Mouse (Mus musculus) fibroblast of lung, adult 2 months (primary cell): ENCODE measurements at regions not wholly inside any gene's neighbourhood (a gene's known extent, or its start where the extent isn't known, plus 50 kb on each side); places are given as distances from the start of the nearest gene placed in this dataset.

Source experiments
- DNase-seq: peaks from one replicate; pipeline ENCODE4 v3.0.0-alpha.2; 2011; ENCODE audit warnings: low read depth

DNA sequence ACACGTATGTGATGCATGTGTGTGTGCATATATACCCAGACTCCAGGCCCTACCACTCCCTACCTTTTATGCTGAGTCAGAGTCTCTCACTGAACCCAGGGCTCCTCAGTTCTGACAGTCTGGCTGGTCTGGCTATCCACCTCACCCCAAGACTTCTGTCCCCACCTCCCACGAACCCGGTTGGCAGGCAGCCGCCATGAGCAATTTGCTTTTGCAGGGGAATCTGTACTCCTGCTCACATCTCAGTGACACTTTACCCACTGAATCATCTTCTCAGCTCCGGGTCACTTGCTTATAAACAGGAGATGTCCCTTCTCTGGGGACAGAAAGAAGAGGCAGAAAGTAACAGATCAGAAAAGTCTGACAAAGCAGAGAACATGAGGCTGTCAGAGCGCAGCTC lies 193.0 kb downstream of the Cdc5l start:
- DNase-seq = no peak

DNA sequence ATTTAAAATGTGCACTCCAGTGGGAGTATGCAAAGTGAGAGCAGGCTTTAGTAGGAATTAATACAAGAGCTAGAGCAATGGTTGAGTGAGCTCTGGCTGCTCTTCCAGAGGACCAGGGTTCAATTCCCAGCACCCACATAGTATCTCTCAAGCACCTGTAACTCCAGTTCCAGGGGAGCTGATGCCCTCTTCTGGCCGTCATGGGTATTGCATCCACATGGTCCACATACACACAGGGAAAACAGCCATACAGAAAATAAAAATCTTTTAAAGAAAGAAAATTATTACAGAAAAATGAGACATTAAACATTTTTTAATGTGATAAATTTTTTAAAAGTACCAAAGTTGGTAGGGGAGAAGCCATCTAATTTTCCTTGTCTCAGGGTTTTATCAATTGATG lies 196.3 kb downstream of the Cdc5l start:
- DNase-seq = no peak

DNA sequence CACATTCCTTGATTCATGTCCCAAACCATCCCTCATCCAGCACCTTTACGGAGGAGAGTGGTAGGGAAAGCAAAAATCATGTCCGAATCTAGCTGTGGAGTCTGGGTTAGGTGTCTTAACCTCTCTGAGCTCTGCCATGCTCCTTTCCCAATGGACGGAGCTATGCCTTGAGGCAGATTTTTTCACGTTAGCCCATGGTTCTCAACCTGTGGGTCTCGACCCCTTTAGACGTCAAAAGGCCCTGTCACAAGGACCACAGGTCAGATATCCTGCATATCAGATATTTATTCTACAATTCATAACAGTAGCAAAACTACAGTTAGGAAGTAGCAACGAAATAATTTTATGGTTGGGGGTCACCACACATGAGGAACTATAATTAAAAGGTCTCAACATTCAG lies 198.1 kb downstream of the Cdc5l start:
- DNase-seq = no peak

DNA sequence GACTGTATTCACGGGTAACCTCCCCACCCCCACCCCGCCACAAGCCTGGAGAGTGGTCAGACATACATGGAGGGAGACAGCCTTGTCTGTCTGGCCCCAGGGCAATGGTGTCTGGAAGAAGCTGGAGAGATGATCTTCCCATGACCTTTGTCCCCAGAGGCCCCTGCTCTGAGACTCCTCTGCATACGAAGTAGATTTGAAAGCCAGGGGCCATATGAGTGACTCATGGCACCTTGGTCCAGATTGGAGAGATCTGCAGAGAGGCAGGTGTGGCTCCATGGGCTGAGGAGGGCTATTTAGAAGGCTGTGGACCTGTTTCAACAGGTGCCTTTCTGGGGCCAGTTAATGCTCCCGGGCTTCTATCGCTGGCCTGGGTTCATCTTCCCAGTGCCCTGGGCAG lies 200.7 kb downstream of the Cdc5l start:
- no peak for DNase-seq

DNA sequence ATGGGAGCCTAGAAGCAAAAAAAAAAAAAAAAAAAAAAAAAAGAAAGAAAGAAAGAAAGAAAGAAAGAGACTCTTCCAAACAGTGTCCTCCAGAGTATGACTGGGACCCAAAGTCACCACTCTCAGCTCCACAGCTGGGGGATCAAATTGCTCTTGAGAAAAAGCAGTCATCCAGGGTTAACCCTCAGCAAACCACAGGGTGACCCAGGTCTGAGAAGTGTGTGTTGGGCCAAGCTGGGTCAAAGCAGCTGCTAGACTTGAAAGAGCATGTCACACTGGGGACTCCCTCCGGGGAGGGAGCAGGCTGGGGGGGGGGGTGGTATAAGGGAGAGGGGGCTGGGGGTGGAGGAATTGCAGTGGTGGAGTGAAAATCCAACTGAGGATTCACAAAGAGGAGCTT lies 206.3 kb downstream of the Cdc5l start:
- DNase-seq = no peak

DNA sequence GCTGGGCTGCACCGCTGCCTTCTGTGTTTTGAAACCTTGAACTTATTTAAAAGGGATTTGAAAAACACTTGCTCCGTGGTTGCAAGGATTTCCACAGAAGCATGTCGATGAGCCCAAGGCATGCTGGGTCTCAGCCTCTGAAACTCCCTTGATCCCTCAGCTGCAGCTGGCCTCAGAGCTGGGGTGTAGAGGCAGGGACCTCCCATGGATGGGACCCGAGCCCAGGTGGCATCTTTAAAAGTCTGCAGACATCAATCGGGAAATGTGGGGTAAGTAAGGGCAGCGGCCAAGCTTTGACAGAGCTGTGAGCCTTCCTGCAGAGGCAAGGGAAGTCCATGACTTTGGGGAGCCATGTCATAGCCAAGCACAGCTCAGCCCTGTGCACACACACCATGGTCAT lies 207.1 kb downstream of the Cdc5l start:
- DNase-seq = no peak

DNA sequence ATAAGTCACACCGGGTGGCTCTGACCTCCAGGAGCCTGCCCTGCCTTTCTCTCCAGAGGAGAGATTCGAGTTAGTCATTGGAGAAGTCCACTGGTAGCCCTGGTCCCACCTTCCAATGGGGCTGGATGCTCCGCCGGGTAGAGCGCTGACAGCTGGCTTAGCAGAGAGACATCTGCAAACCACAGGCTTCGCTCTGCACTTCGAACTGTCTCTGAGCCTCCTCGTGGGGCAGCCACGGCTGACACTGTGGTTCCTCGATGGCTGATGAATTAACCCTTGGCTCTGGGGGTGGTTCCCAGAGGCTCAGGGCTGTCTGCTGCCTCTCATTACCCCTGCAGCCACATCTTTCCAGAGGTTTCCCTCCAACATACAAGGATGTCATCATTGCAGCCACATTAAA lies 211.9 kb downstream of the Cdc5l start:
- no peak for DNase-seq

DNA sequence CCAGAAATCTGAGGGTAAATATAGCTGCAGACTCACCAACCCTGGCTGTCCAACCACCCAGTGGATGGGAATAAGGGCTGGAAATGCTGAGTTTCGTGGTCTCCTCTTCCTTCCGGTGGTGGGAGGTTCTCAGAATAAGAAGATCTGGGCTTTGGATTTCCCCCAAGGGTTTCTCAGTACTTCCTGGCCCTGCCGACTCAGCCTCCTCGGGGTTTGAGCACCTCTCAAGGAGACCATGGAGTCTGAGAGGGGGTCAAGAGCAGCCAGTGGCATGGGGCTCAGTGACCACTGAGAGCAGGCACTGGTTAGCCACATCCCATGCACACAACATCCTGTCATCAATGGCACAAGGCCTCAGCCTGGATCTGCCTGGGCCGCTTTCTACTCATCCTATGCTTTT lies 216.4 kb downstream of the Cdc5l start:
- DNase-seq = no peak

DNA sequence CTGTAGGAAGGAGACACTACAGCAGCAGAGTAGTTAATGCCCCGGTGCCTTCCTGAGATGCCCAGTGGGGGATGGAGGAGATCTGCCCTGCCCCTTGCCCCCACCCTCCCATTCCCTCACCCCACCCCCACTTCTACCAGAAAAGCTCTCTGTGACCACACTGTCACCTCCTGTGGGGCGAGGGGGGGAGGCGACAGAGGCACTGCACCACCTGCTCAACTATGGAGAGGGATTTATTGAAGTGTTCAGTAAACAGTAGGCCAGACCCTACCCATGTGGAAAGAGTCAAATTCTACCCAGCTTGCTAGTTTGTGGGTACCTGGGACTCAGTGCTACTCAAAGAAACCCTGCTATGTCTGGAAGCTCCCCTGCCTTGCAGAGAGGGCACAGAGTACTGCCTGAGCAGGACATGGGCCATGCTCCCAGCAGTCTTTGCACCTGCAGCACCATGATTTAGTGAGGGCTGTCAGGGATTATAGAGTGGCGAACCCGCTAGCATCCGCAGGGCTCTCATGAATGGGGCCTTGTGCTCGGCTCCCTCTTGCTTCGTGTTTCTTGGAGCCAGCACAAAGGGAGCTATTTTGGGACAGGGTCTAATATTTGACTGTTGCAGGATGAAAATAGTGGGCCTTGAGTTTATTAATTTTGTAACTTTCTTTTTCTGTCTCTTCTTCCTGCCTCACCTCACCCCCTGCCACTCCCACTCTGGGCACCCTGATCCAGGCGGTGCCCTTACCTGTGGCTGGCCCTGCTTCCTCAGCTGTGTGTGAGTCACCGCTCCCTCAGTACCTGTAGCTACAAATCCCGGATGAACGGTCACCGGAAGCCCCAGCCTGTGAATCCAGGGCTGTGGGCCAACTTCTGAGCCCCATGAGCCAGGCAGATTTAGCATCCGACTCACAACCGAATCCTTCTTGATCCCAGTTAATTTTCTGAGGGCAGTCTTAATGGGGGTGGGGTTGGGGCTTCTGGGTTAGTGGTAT lies 218.2 kb downstream of the Cdc5l start:
- DNase-seq = no peak

DNA sequence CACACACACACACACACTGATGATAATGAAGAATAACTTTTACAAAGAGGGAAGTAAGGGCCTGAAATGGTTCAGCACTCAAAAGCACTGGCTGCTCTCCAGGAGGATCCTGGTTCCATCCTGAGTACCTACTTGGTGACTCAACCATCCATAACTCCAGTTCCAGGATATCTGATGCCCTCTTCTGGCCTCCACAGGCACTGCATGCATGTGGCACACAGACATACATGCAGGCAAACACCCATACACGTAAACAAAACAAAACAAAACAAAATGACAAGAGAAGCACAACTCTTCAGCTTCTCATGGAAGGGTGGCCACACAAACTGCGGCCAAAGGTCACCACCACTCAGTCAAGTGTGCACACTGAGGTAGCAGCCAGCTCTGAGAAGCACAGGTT lies 222.6 kb downstream of the Cdc5l start:
- DNase-seq = no peak

DNA sequence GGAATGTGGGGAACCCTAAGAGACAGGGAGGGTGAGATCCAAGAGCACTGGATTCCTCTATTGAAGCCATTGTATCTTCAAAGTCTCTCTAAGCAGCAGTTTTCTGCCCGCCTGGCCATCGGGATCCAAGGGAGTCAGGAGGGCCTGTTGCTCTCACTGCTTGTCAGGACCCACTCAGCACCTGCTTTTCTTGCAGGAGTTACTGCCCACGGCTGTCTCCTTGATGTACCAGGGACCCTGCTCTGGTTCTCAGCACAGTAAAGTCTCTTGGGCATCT lies 224.2 kb downstream of the Cdc5l start:
- no peak for DNase-seq

DNA sequence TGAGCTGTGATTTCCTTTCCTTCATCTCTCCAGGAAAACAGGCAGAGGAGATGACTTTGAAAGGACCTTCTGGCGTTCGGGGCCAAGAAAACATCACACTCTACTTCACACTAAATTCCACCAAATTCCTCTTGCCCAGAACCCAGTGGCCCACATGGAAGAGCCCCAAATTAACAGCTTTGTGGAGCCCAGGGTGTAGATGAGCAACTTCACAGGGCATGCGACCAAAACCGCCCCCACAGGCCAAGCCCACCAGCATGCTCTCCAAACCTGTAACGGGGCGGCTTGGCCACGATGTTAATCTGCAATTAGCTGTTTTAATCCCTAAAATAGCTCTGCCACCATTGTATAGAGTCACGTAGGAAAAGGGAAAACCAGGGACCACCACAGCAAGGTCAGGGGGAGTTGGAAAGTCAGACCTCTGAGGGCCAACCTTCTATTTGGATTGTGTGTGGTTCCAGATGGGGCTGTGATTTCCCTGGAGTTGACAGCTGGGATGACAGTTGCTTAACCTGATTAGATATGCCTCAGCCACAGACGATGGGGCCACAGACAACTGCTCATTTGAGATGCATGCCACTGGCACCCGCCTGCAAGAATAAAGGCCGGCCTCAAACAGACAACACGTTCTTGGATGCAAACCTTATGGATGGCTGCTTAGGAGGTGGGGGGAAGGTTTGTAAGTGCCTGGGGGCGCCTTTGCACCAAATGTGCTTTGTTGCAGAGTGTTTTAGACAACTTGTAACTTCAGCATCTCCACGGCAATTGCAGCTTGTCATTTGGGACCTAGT lies 224.7 kb downstream of the Cdc5l start:
- no peak for DNase-seq

DNA sequence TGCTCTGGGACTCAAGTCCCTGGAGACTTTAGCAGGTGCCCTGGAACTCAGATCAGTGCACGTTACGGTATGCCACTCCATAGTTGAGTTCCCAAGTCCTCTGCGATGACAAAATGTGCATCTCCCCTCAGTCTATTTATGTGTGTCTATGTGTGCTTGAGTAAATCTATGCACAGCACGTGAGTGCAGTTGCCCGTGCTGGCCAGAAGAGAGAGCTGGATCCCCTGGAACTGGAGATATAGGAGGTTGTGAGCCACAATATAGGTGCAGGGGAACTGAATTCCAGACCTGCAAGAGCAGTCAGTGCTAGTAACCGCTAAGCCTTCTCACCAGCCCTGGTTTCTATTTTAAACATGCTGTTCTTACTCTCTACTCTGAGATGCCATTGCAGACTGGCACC lies 237.8 kb downstream of the Cdc5l start:
- DNase-seq = no peak

DNA sequence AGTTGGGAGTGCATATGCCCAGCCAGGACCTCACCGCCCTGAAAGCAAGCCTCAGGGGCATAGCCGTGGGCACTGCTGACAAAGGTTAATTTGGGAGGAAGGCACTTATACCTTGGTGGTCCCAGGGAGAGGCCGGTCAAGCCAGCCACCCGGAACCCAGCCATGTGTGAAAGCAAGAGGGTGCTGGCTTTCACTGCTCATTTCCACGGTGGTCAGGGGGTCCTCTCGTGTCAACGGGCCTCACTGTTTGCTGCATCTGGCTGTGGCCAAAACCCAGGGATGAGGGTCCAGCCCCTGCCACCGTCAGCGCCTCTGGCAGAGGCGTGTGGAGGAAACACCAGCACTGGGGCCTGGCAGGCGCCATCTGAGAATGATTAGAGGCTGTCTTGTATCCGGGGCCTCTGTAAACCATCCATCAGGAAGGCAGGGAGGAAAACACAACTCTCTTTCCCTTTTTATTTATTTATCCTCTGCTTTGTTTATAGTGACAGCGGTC lies 238.7 kb downstream of the Cdc5l start:
- DNase-seq = no peak

DNA sequence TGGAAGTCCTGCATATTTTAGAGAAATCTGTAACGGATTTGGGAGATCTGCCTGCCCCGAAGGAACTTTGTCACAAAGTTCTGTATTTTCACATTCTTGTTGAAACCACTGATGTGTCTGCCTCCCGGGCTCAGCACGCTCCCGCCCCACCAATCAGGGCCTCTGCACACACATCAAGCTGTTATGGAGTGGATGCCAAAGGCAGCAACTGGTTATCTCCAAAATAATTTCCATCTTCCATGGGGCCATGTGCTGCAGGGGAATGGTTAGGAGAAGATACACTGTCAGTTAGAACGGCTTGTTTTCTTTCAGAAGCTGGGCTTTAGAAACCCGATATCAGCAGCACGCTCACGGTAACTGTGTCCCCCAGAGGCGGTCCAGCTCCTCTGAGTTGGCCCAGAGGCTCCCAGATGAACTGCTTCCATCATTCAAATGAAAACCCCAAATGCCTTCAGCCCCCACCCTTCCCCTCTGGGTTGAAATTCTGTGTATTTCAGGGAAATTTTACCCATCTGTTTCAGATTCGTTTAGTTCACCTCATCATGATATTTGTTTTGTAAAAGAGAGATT lies 240.0 kb downstream of the Cdc5l start:
- DNase-seq = no peak

DNA sequence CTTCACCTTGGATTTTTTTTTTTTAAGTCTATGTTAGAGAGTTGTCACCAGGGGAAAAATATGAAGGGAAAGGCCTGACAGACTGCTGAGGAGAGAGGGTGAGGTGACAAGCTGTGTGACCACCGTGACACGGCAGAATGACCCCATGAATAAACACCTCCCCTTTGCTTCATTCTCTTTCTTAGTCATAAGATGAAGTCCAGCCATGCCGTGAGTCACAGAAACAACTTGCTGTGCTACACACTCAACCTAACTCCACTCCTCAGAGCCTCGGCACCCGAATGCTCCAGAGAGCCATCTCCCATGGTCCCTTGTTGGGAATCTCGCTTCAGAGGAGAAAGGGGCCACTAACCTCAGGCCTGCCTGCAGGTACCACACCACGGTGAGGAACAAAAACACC lies 246.1 kb downstream of the Cdc5l start:
- DNase-seq = no peak

DNA sequence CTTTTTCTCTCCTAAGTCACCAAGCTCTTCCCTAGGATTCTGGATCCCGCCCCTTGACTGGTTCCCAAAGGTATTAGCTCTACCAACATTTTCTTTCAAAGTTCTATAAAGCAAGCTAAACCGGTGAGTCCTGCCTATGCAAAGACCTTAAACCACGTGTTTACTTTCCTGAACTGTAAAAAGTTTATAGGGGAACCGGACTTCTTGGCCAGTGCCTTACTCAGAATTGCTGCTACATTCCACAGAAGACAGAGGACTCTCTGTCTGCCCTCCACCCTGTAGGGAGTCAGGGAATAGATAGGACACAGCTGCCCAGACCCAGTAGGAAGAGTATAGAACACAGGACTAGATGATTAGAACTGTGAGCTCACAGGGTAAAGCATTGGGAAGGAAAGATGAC lies 257.2 kb downstream of the Cdc5l start:
- no peak for DNase-seq

DNA sequence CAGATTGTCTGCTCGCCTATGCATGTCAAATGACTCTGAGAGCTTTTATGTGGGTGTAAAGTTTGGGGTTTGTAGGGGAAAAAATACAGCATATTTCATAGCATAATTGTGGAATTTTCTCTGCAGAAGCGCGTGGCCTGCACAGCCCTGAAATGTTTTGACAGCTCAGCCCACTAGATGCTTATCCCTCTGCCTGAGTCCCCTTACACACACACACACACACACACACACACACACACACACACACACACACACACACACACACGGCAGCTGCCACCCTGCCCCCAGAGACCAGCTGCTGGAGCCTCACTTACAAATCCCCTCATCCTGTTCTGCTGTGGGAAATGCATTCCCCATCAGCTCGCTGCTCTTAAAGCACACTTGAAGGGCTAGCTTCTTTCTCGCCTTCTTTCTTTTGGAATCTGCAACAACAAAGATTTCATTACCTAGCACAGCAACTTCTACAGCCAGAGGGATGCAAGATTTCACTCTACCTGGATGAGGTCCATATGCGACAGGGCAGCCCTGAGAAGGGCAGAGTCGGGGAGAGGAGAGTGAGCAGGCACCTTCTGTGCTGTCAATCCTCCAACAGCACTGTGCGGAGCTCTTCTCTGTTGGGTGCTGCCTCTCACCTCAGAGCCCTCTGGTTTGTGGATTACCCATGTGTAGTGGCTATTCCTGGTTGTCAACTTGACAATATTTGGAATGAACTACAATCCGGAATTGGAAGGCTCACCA lies 264.1 kb downstream of the Cdc5l start:
- DNase-seq = no peak
